Mouse (Mus musculus): ENCODE data around the gene Nell2.

DNA sequence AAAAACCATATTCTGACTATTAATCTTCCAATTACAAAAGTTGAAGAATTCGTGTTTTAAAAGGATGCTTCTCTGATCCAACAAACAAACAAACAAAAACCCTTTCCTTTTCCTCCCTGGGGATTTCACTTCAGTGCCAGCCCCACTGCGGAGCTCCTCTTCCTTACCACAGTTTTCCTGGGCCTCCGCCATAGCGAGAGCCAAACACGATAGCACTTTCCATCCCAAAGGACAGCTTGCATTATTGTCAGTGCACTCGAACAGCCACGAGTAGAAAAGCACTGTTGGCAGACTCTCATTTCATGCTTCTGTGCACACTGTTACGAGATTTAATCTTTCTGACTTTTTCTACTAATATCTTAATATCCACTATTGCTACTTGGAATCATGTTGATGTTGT lies 224.3 kb downstream of the Nell2 start:
- TF ChIP-seq CTCF (IDR thresholded peaks at IDR 0.05; ENCODE audit: low read depth) (no peak), EP300 (IDR thresholded peaks at IDR 0.05; ENCODE audit: low read depth) (no peak)

Measured in heart, postnatal 0 days (tissue).